ENCODE assay signal across 14 mouse cellular contexts in the genomic region with DNA sequence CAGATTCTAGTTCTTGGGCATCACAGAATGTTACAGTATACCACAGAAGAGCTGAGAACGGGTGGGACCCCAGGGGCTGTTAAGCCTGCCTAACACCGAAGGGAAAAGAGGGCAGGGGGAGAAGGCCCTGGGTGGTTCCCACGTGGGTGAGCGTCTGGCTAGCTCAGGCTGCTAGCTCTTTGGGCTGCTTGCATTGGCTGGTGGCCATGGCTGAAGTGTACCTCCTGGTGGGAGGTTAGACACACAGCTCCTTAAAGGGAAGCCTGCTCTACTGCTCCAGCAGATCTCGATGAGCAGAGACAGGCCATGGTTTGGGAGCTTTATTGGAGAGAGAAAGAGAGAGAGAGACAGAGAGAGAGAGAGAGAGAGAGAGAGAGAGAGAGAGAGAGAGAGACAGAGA. TPM values are rescaled to one million over a fixed set of nuclear protein-coding genes. Genes with fewer than 3 reads are reported as not detected.
DNase-seq lines count a peak whose midpoint lies in the region; ATAC-seq lines count a peak whose summit lies in the region.
"Had no signal": no experiment of that assay in that cellular context is flagged by ENCODE, and none has a peak within 500 bp of the region (broad histone marks: within the 10 kb centered on the region; RNA-seq: fewer than 3 reads in every experiment).

No protein-coding gene starts in this region.

- no peak overlapping the region for H3K9ac ChIP-seq in heart, embryonic 12.5 days
- H3K9ac ChIP-seq in midbrain, embryonic 13.5 days (replicated peaks): no peak overlapping the region
- H3K9ac ChIP-seq: hindbrain, embryonic 15.5 days; kidney, embryonic 15.5 days; lung, embryonic 15.5 days had no signal

- no peak overlapping the region for H3K4me2 ChIP-seq in heart, embryonic 12.5 days
- H3K4me2 ChIP-seq in midbrain, embryonic 13.5 days (replicated peaks): no peak overlapping the region
- H3K4me2 ChIP-seq: heart, embryonic 11.5 days; hindbrain, embryonic 15.5 days; kidney, embryonic 15.5 days; lung, embryonic 15.5 days had no signal

- no peak for ATAC-seq in heart, embryonic 12.5 days (ENCODE audit: insufficient number of reproducible peaks, low FRiP score)
- ATAC-seq in midbrain, embryonic 13.5 days: no peak

- DNase-seq in heart, postnatal 14 days: peak; percentile 10 to 34
- DNase-seq in testis, postnatal 10 days (ENCODE audit: low spot score): peak; percentile 44
- DNase-seq in testis, postnatal 14 days (ENCODE audit: low spot score): no peak
- DNase-seq in adipocyte (ENCODE audit: low spot score): peak; percentile 18
- DNase-seq in lung, postnatal 14 days: peak; percentile 57
- no peak for DNase-seq in forebrain, embryonic 10.5 days (ENCODE audit: extremely low spot score, low spot score)
- DNase-seq: cerebellum, adult 11-12 months; right cerebral cortex, postnatal 25 days had no signal

- H3K27me3 ChIP-seq in heart, embryonic 12.5 days (replicated peaks): no peaks in the 10 kb centered on the region
- H3K27me3 ChIP-seq in midbrain, embryonic 13.5 days: no peaks in the 10 kb centered on the region
- no peaks in the 10 kb centered on the region for H3K27me3 ChIP-seq in forebrain, embryonic 10.5 days (ENCODE audit: poor library complexity, severe bottlenecking)
- H3K27me3 ChIP-seq: hindbrain, embryonic 15.5 days; kidney, embryonic 15.5 days; lung, embryonic 15.5 days had no signal

- 48% methylated on average over 5 of the region's 5 CpGs for WGBS in heart, embryonic 12.5 days
- 58% methylated on average over 5 of the region's 5 CpGs for WGBS in midbrain, embryonic 13.5 days
- 65% methylated on average over 5 of the region's 5 CpGs for WGBS in forebrain, embryonic 10.5 days

- no peaks in the 10 kb centered on the region for H3K4me1 ChIP-seq in heart, embryonic 12.5 days (replicated peaks)
- H3K4me1 ChIP-seq in midbrain, embryonic 13.5 days (replicated peaks): no peaks in the 10 kb centered on the region
- no peaks in the 10 kb centered on the region for H3K4me1 ChIP-seq in forebrain, embryonic 10.5 days
- H3K4me1 ChIP-seq: hindbrain, embryonic 15.5 days; kidney, embryonic 15.5 days; lung, embryonic 15.5 days had no signal

- H3K9me3 ChIP-seq in heart, embryonic 12.5 days (replicated peaks): no peaks in the 10 kb centered on the region
- no peaks in the 10 kb centered on the region for H3K9me3 ChIP-seq in midbrain, embryonic 13.5 days
- no peaks in the 10 kb centered on the region for H3K9me3 ChIP-seq in forebrain, embryonic 10.5 days
- H3K9me3 ChIP-seq: hindbrain, embryonic 15.5 days; kidney, embryonic 15.5 days; lung, embryonic 15.5 days had no signal

- no peak overlapping the region for H3K27ac ChIP-seq in heart, embryonic 12.5 days (ENCODE audit: poor library complexity, severe bottlenecking)
- no peak overlapping the region for H3K27ac ChIP-seq in midbrain, embryonic 13.5 days
- H3K27ac ChIP-seq in forebrain, embryonic 10.5 days: no peak overlapping the region
- H3K27ac ChIP-seq: hindbrain, embryonic 15.5 days; kidney, embryonic 15.5 days; lung, embryonic 15.5 days had no signal

- intact Hi-C loops in heart, postnatal 14 days (cut with DNase I): no loop called here

- no peaks in the 10 kb centered on the region for H3K36me3 ChIP-seq in heart, embryonic 12.5 days
- no peaks in the 10 kb centered on the region for H3K36me3 ChIP-seq in midbrain, embryonic 13.5 days
- no peaks in the 10 kb centered on the region for H3K36me3 ChIP-seq in forebrain, embryonic 10.5 days (replicated peaks)
- H3K36me3 ChIP-seq: hindbrain, embryonic 15.5 days; kidney, embryonic 15.5 days; lung, embryonic 15.5 days had no signal

- no peak overlapping the region for H3K4me3 ChIP-seq in heart, embryonic 12.5 days
- H3K4me3 ChIP-seq in midbrain, embryonic 13.5 days (replicated peaks): no peak overlapping the region
- H3K4me3 ChIP-seq in forebrain, embryonic 10.5 days: no peak overlapping the region
- H3K4me3 ChIP-seq: hindbrain, embryonic 15.5 days; kidney, embryonic 15.5 days; lung, embryonic 15.5 days had no signal

RNA-seq across cellular contexts. Expression of gene Anxa1, which starts 46.3 kb away (rescaled TPM):
- total RNA-seq in heart, postnatal 14 days (2021): 10 to 100 TPM; 27.7 to 30.0 TPM
- polyA plus RNA-seq in heart, embryonic 12.5 days (2016; fragmentation: Nextera tagmentation; extraction: Ambion mirVana): 15.8 and 17.4 TPM in 2 replicates
- polyA plus RNA-seq in midbrain, embryonic 13.5 days (2015; fragmentation: Nextera tagmentation; extraction: Ambion mirVana): 3.0 and 5.6 TPM in 2 replicates
- 0.88 and 1.3 TPM in 2 replicates for polyA plus RNA-seq in forebrain, embryonic 10.5 days (2016; fragmentation: Nextera tagmentation; extraction: Ambion mirVana)

RNA-seq across cellular contexts. Expression of gene Aldh1a1, which starts 55.5 kb away (rescaled TPM):
- 10 to 100 TPM; 20.2 to 37.5 TPM for total RNA-seq in heart, postnatal 14 days (2021)
- 2.2 and 2.3 TPM in 2 replicates for polyA plus RNA-seq in heart, embryonic 12.5 days (2016; fragmentation: Nextera tagmentation; extraction: Ambion mirVana)
- polyA plus RNA-seq in midbrain, embryonic 13.5 days (2015; fragmentation: Nextera tagmentation; extraction: Ambion mirVana): 0.55 and 1.3 TPM in 2 replicates
- 0.89 and 9.1 TPM in 2 replicates for polyA plus RNA-seq in forebrain, embryonic 10.5 days (2016; fragmentation: Nextera tagmentation; extraction: Ambion mirVana)

Comparison
In these comparisons a context has a peak if more than half of its experiments do, and no peak if none do; other contexts are left out.
1. DNase-seq: peak in heart, postnatal 14 days (2 of 2), testis, postnatal 10 days (single experiment), adipocyte (single experiment) and lung, postnatal 14 days (single experiment); none in testis, postnatal 14 days (single experiment) and forebrain, embryonic 10.5 days (single experiment).